Mouse (Mus musculus): ENCODE data around the gene Olfr1290. TPM values are rescaled to one million over a fixed set of nuclear protein-coding genes. Genes with fewer than 3 reads are reported as not detected.

Gene Olfr1290
- polyA plus RNA-seq (2012): not detected in 2 replicates

GRCm38 (mm10) chr2:111493729-111494128 lies at the start of gene Olfr1290:
TSS of gene Olfr1290 (minus strand) at chr2:111493829.
- TF ChIP-seq GATA1 (IDR thresholded peaks at IDR 0.05; ENCODE audit: low read length): no peak

- TF ChIP-seq GATA1 (IDR thresholded peaks at IDR 0.05; ENCODE audit: low read length): no peak
These were observed 46.6 kb upstream of the Olfr1290 start, which contains the start of gene Olfr1294 for GRCm38 (mm10) chr2:111540191-111540590. TSS of gene Olfr1294 (minus strand) at chr2:111540291.

GRCm38 (mm10) chr2:111524903-111525302 lies 31.3 kb upstream of the Olfr1290 start, which contains the start of gene Olfr1293-ps:
TSS of gene Olfr1293-ps (plus strand) at chr2:111525203.
- no peak for TF ChIP-seq GATA1 (IDR thresholded peaks at IDR 0.05; ENCODE audit: low read length)

GRCm38 (mm10) chr2:111517451-111517850 lies 23.8 kb upstream of the Olfr1290 start:
- no peak for TF ChIP-seq GATA1 (IDR thresholded peaks at IDR 0.05; ENCODE audit: low read length)

- TF ChIP-seq GATA1 (IDR thresholded peaks at IDR 0.05; ENCODE audit: low read length): no peak
These were observed 3.3 kb upstream of the Olfr1290 start, which contains the start of gene Olfr1291-ps1 for GRCm38 (mm10) chr2:111496880-111497279. TSS of gene Olfr1291-ps1 (plus strand) at chr2:111497180.

GRCm38 (mm10) chr2:111480519-111480918 lies 13.1 kb downstream of the Olfr1290 start, which contains the start of gene Olfr1289:
TSS of gene Olfr1289 (plus strand) at chr2:111480819.
- no peak for TF ChIP-seq GATA1 (IDR thresholded peaks at IDR 0.05; ENCODE audit: low read length)

- no peak for TF ChIP-seq GATA1 (IDR thresholded peaks at IDR 0.05; ENCODE audit: low read length)
These were observed 19.8 kb downstream of the Olfr1290 start, which contains the start of gene Olfr1288 for GRCm38 (mm10) chr2:111473801-111474200. TSS of gene Olfr1288 (plus strand) at chr2:111474101.

- TF ChIP-seq GATA1 (IDR thresholded peaks at IDR 0.05; ENCODE audit: low read length): no peak
These were observed 44.8 kb downstream of the Olfr1290 start, which contains the start of gene Olfr1287 for GRCm38 (mm10) chr2:111448842-111449241. TSS of gene Olfr1287 (plus strand) at chr2:111449142.

Other genes with a start within 250 kb of the Olfr1290 start
- gene Olfr1276, start 239.3 kb downstream of the Olfr1290 start, polyA plus RNA-seq (2012): not detected in 2 replicates
- gene Olfr1277, start 219.7 kb downstream of the Olfr1290 start, polyA plus RNA-seq (2012): not detected in 2 replicates
- gene Olfr1278, start 203.7 kb downstream of the Olfr1290 start, polyA plus RNA-seq (2012): not detected in 2 replicates
- not detected in 2 replicates for gene Olfr1279, start 193.2 kb downstream of the Olfr1290 start, polyA plus RNA-seq (2012)
- not detected in 2 replicates for gene Olfr1280, start 179.8 kb downstream of the Olfr1290 start, polyA plus RNA-seq (2012)
- not detected in 2 replicates for gene Olfr1281, start 167.3 kb downstream of the Olfr1290 start, polyA plus RNA-seq (2012)
- gene Olfr1282, start 157.8 kb downstream of the Olfr1290 start, polyA plus RNA-seq (2012): not detected in 2 replicates
- not detected in 2 replicates for gene Olfr1283, start 127.0 kb downstream of the Olfr1290 start, polyA plus RNA-seq (2012)
- not detected in 2 replicates for gene Olfr1284, start 118.3 kb downstream of the Olfr1290 start, polyA plus RNA-seq (2012)
- not detected in 2 replicates for gene Olfr1286, start 70.7 kb downstream of the Olfr1290 start, polyA plus RNA-seq (2012)
- not detected in 2 replicates for gene Olfr1287, start 44.7 kb downstream of the Olfr1290 start, polyA plus RNA-seq (2012)
- gene Olfr1288, start 19.7 kb downstream of the Olfr1290 start, polyA plus RNA-seq (2012): not detected in 2 replicates
- not detected in 2 replicates for gene Olfr1289, start 13.0 kb downstream of the Olfr1290 start, polyA plus RNA-seq (2012)
- gene Olfr1291-ps1, start 3.4 kb upstream of the Olfr1290 start, polyA plus RNA-seq (2012): not detected in 2 replicates
- not detected in 2 replicates for gene Olfr1293-ps, start 31.4 kb upstream of the Olfr1290 start, polyA plus RNA-seq (2012)
- gene Olfr1294, start 46.5 kb upstream of the Olfr1290 start, polyA plus RNA-seq (2012): not detected in 2 replicates
- not detected in 2 replicates for gene Olfr1295, start 75.9 kb upstream of the Olfr1290 start, polyA plus RNA-seq (2012)
- gene Olfr1297, start 132.7 kb upstream of the Olfr1290 start, polyA plus RNA-seq (2012): not detected in 2 replicates
- gene Olfr1298, start 155.4 kb upstream of the Olfr1290 start, polyA plus RNA-seq (2012): not detected in 2 replicates
- not detected in 2 replicates for gene Olfr1299, start 167.6 kb upstream of the Olfr1290 start, polyA plus RNA-seq (2012)